Mouse (Mus musculus) retina, embryonic 14.5 days (tissue): ENCODE results near the gene Ifitm5.

Experiments
- DNase-seq: peaks from one replicate; pipeline ENCODE4 v3.0.0-alpha.2; 2015; ENCODE audit warnings: low spot score

Gene Ifitm5

GRCm38 (mm10) chr7:140899121-140899520 is 51.0 kb downstream of the Ifitm5 start:
- DNase-seq = no peak
